Mouse (Mus musculus) C2C12 (cell line): ENCODE results near the gene Fgd5. TPM values are rescaled to one million over a fixed set of nuclear protein-coding genes. Genes with fewer than 3 reads are reported as not detected.
A peak's percentile ranks its signal among the peaks of the same experiment; 100 is the strongest.

ENCODE experiments used
- H3K27me3 ChIP-seq: one replicate; pipeline ENCODE4 v1.6.1; 2011; ENCODE audit not compliant: control insufficient read depth, insufficient read depth, insufficient read length
- H3K36me3 ChIP-seq: one replicate; pipeline ENCODE4 v1.6.1; 2011; ENCODE audit not compliant: control insufficient read depth, insufficient read depth
- H3K4me3 ChIP-seq: one replicate; pipeline ENCODE4 v1.5.1; 2011; ENCODE audit warnings: mild to moderate bottlenecking, control low read depth; ENCODE audit not compliant: poor library complexity, insufficient read depth, severe bottlenecking
- H3K79me2 ChIP-seq: one replicate; pipeline ENCODE4 v1.6.1; 2011; ENCODE audit not compliant: control insufficient read depth, insufficient read depth
- H3K79me3 ChIP-seq: one replicate; pipeline ENCODE4 v1.6.1; 2011; ENCODE audit warnings: low read depth, control low read depth
- H3ac ChIP-seq: one replicate; pipeline ENCODE3; 2011; ENCODE audit warnings: low read depth; ENCODE audit not compliant: control insufficient read depth, insufficient read length
- CEBPB ChIP-seq: IDR thresholded peaks from one replicate; pipeline ENCODE4 v1.6.1; 2011; ENCODE audit warnings: low read depth, mild to moderate bottlenecking, control low read depth, moderate library complexity
- CTCF ChIP-seq: IDR thresholded peaks from one replicate; pipeline ENCODE4 v1.5.1; 2011; ENCODE audit not compliant: control insufficient read depth, insufficient read depth, insufficient read length
- FOSL1 ChIP-seq: IDR thresholded peaks from one replicate; pipeline ENCODE4 v1.8.0; 2011; ENCODE audit warnings: mild to moderate bottlenecking, low read length; ENCODE audit not compliant: poor library complexity, insufficient read depth, severe bottlenecking
- MAX ChIP-seq: IDR thresholded peaks from one replicate; pipeline ENCODE4 v1.6.1; 2011; ENCODE audit warnings: mild to moderate bottlenecking, control low read depth
- MYOD1 ChIP-seq: IDR thresholded peaks from one replicate; pipeline ENCODE4 v1.6.1; 2011; ENCODE audit warnings: low read depth; ENCODE audit not compliant: control insufficient read depth, insufficient read length
- MYOG ChIP-seq: IDR thresholded peaks from one replicate; pipeline ENCODE4 v1.6.1; 2011; ENCODE audit not compliant: control insufficient read depth, insufficient read length; ENCODE audit errors: extremely low read depth
- USF1 ChIP-seq: IDR thresholded peaks from one replicate; pipeline ENCODE4 v1.6.1; 2011; ENCODE audit warnings: low read depth, mild to moderate bottlenecking, control low read depth, moderate library complexity
- polyA plus RNA-seq: library from polyadenylated mRNA; unstranded; fragments of >200 nt; fragmentation: generic; extraction: Trizol; gene quantifications from one replicate; pipeline ENCODE4 v1.2.1, GENCODE M21; 2012; ENCODE audit warnings: missing spikeins

Fgd5 gene
- polyA plus RNA-seq, 1 experiment = not detected

DNA sequence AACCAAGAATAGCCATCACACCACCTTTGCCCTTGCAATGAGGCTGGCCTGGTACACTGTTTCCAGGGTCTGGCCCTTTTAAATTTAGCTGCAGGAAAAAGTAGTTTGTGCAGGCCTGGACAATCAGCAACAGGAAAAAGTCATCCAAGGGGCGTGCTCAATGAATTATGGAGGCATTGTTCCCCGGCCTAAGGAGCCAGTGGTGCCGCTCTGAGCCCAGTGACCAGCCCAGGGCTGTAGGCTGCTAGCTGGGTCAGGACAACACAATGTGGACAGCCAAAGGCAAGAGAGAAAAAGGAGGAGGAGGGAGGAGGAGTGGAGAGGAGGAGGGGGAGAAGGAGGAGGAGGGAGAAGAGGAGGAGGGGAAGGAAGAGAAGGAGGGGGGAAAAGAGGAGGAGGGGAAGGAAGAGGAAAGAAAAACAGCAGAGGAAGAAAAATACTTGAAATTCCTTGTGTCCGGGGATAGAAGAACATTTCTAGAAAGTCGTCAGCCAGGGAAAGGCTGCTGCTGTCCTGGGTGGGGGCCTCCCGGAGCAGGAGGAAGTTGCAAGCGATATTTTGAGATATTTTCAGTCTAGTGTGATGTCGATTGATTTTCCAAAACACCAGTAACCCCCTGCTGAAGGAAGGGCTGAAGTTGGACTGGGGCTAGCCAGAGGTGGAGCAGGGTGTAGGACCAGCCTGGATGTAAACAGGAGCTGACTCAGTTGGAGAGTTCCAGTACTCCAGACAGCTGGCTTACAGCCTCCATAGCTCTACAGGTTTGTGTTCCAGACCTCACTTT is 18.5 kb upstream of the Fgd5 start:
- H3K4me3 ChIP-seq = no peak overlapping the region
- no peak overlapping the region for H3ac ChIP-seq
- no peaks in the 10 kb centered on the region for H3K79me2 ChIP-seq
- no peaks in the 10 kb centered on the region for H3K79me3 ChIP-seq
- no peak for TF ChIP-seq MYOG
- no peaks in the 10 kb centered on the region for H3K36me3 ChIP-seq
- H3K27me3 ChIP-seq = peaks cover 32% of the 10 kb centered on the region

- Histone ChIP-seq H3K79me2 (no peaks in the 10 kb centered on the region), H3K36me3 (no peaks in the 10 kb centered on the region), H3K79me3 (no peaks in the 10 kb centered on the region), H3ac (no peak overlapping the region), H3K27me3 (peaks cover 54% of the 10 kb centered on the region), H3K4me3 (no peak overlapping the region)
- TF ChIP-seq MAX = no peak
- TF ChIP-seq MYOD1 = no peak
- TF ChIP-seq MYOG = no peak
- TF ChIP-seq USF1 = no peak
- no peak for TF ChIP-seq CEBPB
- TF ChIP-seq CTCF = no peak
- TF ChIP-seq FOSL1 = no peak
Observed at GRCm38 (mm10) chr6:91963429-91963828, 15.2 kb upstream of the Fgd5 start.

DNA sequence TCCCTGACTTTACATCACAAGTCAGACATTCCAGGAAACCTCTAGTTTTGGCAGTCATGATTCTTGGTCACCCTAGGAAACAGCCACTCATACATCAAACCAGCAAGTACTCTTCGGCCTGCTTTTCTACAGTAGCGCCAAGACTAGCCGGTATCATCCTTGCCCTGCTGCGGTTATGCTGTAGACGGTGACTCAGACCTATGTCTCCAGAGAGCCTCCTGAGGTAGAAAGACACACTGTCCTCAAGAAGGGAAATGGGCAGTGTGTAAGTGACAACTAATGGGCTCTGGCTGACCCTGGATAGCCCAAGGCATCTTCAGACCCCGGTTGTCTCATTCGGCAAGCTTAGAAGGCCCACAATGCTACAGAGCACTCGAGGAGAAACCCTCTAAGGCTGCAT is 13.6 kb upstream of the Fgd5 start:
- no peak for TF ChIP-seq MYOG
- TF ChIP-seq CTCF = no peak
- TF ChIP-seq FOSL1 = peak; percentile 14
- TF ChIP-seq MYOD1 = no peak
- TF ChIP-seq CEBPB = no peak
- TF ChIP-seq USF1 = no peak
- Histone ChIP-seq H3K27me3 (peaks cover 56% of the 10 kb centered on the region), H3K79me2 (no peaks in the 10 kb centered on the region), H3K79me3 (no peaks in the 10 kb centered on the region), H3K4me3 (no peak overlapping the region), H3K36me3 (no peaks in the 10 kb centered on the region), H3ac (no peak overlapping the region)

GRCm38 (mm10) chr6:91966006-91966405 is 12.7 kb upstream of the Fgd5 start:
- Histone ChIP-seq H3K36me3 (no peaks in the 10 kb centered on the region), H3K79me2 (no peaks in the 10 kb centered on the region), H3K79me3 (no peaks in the 10 kb centered on the region), H3K27me3 (peaks cover 53% of the 10 kb centered on the region), H3K4me3 (no peak overlapping the region), H3ac (no peak overlapping the region)
- no peak for TF ChIP-seq CEBPB
- TF ChIP-seq CTCF = no peak
- no peak for TF ChIP-seq MAX
- no peak for TF ChIP-seq FOSL1
- TF ChIP-seq USF1 = no peak
- no peak for TF ChIP-seq MYOG
- no peak for TF ChIP-seq MYOD1

DNA sequence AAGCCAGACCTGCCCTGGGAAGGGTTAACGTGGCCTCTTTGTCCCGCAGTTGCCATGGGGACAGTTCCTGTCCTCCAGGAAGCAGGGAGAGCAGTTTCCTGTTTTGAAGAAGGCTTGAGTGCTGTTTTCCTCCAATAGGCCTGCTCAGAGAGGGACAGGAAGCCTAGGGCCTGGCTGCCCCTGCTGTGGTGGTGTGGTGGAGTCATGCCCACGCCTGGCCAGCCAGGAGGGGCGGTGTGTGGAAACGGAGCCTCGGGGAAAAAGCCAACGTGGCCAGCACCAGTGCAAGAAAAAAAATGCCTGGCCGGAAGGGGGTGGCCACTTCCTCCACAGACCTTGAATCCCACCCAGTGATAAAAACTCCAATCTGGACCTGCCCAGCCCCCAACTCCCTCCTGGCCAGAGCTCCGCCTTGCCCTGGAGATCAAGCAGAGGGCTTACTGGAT is 6.5 kb upstream of the Fgd5 start:
- no peak overlapping the region for H3ac ChIP-seq
- H3K36me3 ChIP-seq = no peaks in the 10 kb centered on the region
- no peak for TF ChIP-seq MAX
- no peak for TF ChIP-seq USF1
- TF ChIP-seq MYOG = no peak
- TF ChIP-seq CTCF = no peak
- H3K79me2 ChIP-seq = no peaks in the 10 kb centered on the region
- H3K27me3 ChIP-seq = peaks cover 45% of the 10 kb centered on the region
- H3K4me3 ChIP-seq = no peak overlapping the region
- no peaks in the 10 kb centered on the region for H3K79me3 ChIP-seq

DNA sequence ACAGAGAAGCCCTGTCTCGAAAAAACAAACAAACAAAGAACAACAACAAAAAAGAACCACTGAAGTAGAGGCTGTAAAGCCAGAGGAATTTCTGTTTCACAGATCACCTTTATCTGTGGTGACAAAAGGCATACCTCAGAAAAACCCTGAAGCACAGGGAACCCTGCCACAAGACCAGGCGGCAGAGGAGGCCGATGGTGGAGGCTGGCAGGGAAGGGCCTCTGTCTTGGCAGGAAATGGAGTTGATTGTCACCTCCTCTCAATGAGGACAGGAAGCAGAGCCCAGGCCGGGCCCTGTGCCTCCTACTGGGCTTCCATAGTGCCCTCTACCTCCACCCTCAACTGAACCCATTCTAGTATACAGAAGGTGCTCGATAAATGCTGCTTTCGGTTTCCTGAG is 4.7 kb upstream of the Fgd5 start:
- Histone ChIP-seq H3K79me2 (no peaks in the 10 kb centered on the region), H3K4me3 (no peak overlapping the region), H3ac (no peak overlapping the region), H3K79me3 (no peaks in the 10 kb centered on the region), H3K36me3 (no peaks in the 10 kb centered on the region), H3K27me3 (peaks cover 52% of the 10 kb centered on the region)
- TF ChIP-seq FOSL1 (no peak), CTCF (no peak), MAX (no peak), USF1 (no peak), MYOD1 (no peak), MYOG (no peak), CEBPB (no peak)
